Mouse (Mus musculus) layer of hippocampus, adult 9-11 months (tissue): ENCODE measurements around the gene Sytl1.

Experiments
- DNase-seq: peaks from one replicate; pipeline ENCODE4 v3.0.0; 2022

Gene Sytl1

DNA sequence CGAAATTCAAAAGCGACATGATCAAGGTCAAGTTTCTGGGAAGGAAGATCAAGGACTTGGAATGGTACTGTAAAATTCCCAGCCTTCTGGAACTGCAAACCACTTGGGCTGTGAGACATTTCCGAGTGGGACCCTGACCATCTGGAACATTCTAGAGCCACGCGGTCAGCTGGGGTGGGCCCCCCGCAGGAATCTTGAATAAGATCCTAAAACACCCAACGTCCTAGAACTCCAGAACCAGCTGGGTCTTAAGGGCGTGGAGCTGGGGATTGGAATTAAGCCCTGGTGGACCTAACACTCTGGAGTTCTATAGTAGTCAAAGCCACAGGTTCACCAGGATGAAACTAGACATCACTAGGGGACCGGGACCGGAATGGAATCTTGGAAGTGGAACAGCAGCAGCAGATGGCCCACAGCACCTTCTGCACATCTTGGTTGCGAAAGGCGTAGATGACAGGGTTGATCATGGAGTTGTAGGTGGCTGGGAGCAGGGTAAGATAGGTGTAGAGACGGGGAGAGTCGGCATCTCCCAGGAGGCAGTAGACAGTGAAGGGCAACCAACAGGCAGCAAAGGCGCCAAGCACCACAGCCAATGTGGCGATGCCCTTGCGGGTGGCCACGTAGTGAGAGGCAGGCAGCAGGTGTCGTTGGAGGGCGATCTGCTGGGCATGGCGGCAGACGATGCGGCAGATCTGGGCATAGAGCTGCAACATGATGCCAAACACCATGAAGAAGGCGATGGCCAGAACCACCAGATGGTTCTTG is 52.7 kb downstream of the Sytl1 start:
- DNase-seq = no peak

GRCm38 (mm10) chr4:133209366-133209765 is 53.5 kb downstream of the Sytl1 start:
- DNase-seq = no peak

DNA sequence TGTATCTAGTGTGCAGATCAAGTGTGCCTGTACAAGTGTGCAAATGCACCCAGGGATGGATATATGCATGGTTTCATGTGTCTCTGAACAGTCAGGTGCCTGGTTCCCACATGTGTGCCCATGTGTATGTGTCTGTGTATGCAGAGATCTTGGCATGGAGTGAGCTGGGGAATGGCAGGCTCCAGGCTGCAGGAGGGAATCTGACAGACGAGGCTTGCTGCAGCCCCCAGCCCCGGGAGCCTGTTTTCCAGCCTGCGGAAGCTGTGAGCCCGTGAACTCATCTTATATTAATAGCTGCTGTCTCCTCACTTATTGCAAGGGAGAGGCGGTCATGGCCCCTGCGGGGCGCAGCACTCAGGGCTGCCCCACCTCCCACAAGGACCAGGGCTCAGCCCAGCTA is 58.5 kb downstream of the Sytl1 start:
- no peak for DNase-seq

GRCm38 (mm10) chr4:133203591-133203990 is 59.3 kb downstream of the Sytl1 start:
- DNase-seq = no peak
